Mouse (Mus musculus) myocyte (in vitro differentiated cells): ENCODE measurements at regions not wholly inside any gene's neighbourhood (a gene's known extent, or its start where the extent isn't known, plus 50 kb on each side); places are given as distances from the start of the nearest gene placed in this dataset.

Experiments
- H3K27me3 ChIP-seq: one replicate; pipeline ENCODE4 v1.6.1; 2011; ENCODE audit not compliant: control insufficient read depth, insufficient read depth, insufficient read length
- H3K36me3 ChIP-seq: one replicate; pipeline ENCODE4 v1.6.1; 2011; ENCODE audit not compliant: control insufficient read depth, insufficient read depth
- H3K4me2 ChIP-seq: one replicate; pipeline ENCODE4 v1.6.1; 2011; ENCODE audit warnings: low read depth, control low read depth
- H3K4me3 ChIP-seq: one replicate; pipeline ENCODE4 v1.5.1; 2011; ENCODE audit warnings: mild to moderate bottlenecking, control low read depth, moderate library complexity
- H3K79me2 ChIP-seq: one replicate; pipeline ENCODE4 v1.6.1; 2011; ENCODE audit not compliant: control insufficient read depth, insufficient read depth
- H3ac ChIP-seq: one replicate; pipeline ENCODE4 v1.6.1; 2011; ENCODE audit not compliant: control insufficient read depth, insufficient read length
- CEBPB ChIP-seq: IDR thresholded peaks from 2 replicates; pipeline ENCODE4 v1.6.1; 2011; ENCODE audit warnings: mild to moderate bottlenecking, moderate library complexity; ENCODE audit not compliant: poor library complexity, insufficient read depth, severe bottlenecking
- E2F4 ChIP-seq: IDR thresholded peaks from one replicate; pipeline ENCODE4 v1.6.1; 2011; ENCODE audit warnings: mild to moderate bottlenecking, control low read depth, moderate library complexity; ENCODE audit not compliant: insufficient read depth
- MAX ChIP-seq: IDR thresholded peaks from one replicate; pipeline ENCODE4 v1.6.1; 2011; ENCODE audit warnings: low read depth, mild to moderate bottlenecking, control low read depth
- MYOD1 ChIP-seq, 3 experiments: IDR thresholded peaks; one replicate each; pipeline ENCODE4 v1.6.1; 2011; ENCODE audit warnings: control low read depth in 2 of 3, low read depth in 2 of 3, mild to moderate bottlenecking in 2 of 3, moderate library complexity in 1 of 3; ENCODE audit not compliant: insufficient read length in 2 of 3, control insufficient read depth in 1 of 3
- MYOG ChIP-seq, 3 experiments: IDR thresholded peaks; one replicate each; pipeline ENCODE4 v1.6.1; 2011; ENCODE audit warnings: control low read depth in 2 of 3, low read depth in 2 of 3, mild to moderate bottlenecking in 2 of 3; ENCODE audit not compliant: insufficient read length in 2 of 3, control insufficient read depth in 1 of 3, insufficient read depth in 1 of 3
- POLR2A ChIP-seq: IDR thresholded peaks from one replicate; pipeline ENCODE4 v1.6.1; 2011; ENCODE audit warnings: low read depth, mild to moderate bottlenecking, control low read depth, moderate library complexity; ENCODE audit not compliant: insufficient read length
- POLR2AphosphoS2 ChIP-seq: IDR thresholded peaks from one replicate; pipeline ENCODE4 v1.6.1; 2011; ENCODE audit warnings: low read depth, control low read depth; ENCODE audit not compliant: insufficient read length
- REST ChIP-seq: IDR thresholded peaks from one replicate; pipeline ENCODE4 v1.6.1; 2011; ENCODE audit warnings: mild to moderate bottlenecking, control low read depth, moderate library complexity; ENCODE audit not compliant: insufficient read depth, insufficient read length
- SRF ChIP-seq: IDR thresholded peaks from one replicate; pipeline ENCODE4 v1.6.1; 2011; ENCODE audit warnings: low read depth; ENCODE audit not compliant: control insufficient read depth, insufficient read length
- TCF12 ChIP-seq: IDR thresholded peaks from one replicate; pipeline ENCODE4 v1.6.1; 2011; ENCODE audit warnings: mild to moderate bottlenecking, control low read depth; ENCODE audit not compliant: poor library complexity, insufficient read depth, severe bottlenecking
- TCF3 ChIP-seq: IDR thresholded peaks from one replicate; pipeline ENCODE4 v1.6.1; 2011; ENCODE audit warnings: low read depth, control low read depth; ENCODE audit not compliant: insufficient read length
- USF1 ChIP-seq: IDR thresholded peaks from one replicate; pipeline ENCODE4 v1.6.1; 2011; ENCODE audit warnings: low read depth, mild to moderate bottlenecking, control low read depth, moderate library complexity

DNA sequence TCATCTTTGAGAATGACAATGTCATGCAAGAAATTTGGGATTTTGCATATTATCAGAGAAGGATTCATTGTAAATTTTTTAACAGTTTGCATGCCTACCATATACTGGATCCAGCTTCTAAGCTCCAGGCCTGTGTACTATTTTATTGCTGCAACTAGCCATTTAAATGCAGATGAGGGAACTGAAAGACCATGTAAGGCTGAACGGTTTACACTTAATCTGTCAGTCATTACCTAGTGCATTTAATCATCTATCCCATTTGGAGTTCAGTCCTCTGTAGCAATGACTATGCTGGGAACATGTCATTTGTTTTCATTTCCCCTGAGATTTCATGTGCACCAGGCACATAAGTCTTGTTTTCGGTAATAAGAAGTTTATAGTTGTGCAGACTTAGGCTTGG lies 631.8 kb upstream of the Gm21961 start:
- TF ChIP-seq TCF3 (no peak), E2F4 (no peak), MYOG (IDR thresholded peaks at IDR 0.05; ENCODE audit: control insufficient read depth in 1 of 3, insufficient read depth in 1 of 3, insufficient read length in 2 of 3, low read depth in 2 of 3) (no peak), CEBPB (no peak), REST (no peak), MAX (no peak)
- Histone ChIP-seq H3K79me2 (no peaks in the 10 kb centered on the region), H3K4me2 (no peak overlapping the region), H3K4me3 (no peak overlapping the region), H3ac (no peak overlapping the region), H3K36me3 (no peaks in the 10 kb centered on the region), H3K27me3 (no peaks in the 10 kb centered on the region)

DNA sequence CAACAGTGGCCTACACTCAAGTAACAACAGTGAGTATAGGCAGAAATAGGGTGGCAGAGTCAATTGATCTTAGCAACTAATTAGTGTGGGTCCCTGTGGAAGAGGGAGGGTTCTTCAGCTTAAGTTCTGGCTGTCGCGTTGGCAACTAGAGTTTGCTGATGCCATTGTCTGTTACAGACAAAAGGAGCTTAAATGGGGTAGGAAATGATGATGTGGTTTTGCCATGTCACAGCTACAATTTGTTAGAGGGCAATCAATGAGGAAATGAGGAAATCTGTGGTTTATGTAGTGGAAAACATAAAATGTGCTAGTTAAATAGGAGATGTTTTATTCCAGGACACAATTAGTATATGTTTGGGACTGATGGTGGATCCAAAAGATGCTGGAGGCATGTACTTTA lies 624.8 kb upstream of the Gm21961 start:
- TF ChIP-seq TCF3 (no peak), CEBPB (no peak), MAX (no peak), TCF12 (no peak), E2F4 (no peak), POLR2A (no peak), USF1 (no peak), POLR2AphosphoS2 (no peak), MYOG (IDR thresholded peaks at IDR 0.05; ENCODE audit: control insufficient read depth in 1 of 3, insufficient read depth in 1 of 3, insufficient read length in 2 of 3, low read depth in 2 of 3) (no peak)
- Histone ChIP-seq H3K79me2 (no peaks in the 10 kb centered on the region), H3K27me3 (no peaks in the 10 kb centered on the region)

DNA sequence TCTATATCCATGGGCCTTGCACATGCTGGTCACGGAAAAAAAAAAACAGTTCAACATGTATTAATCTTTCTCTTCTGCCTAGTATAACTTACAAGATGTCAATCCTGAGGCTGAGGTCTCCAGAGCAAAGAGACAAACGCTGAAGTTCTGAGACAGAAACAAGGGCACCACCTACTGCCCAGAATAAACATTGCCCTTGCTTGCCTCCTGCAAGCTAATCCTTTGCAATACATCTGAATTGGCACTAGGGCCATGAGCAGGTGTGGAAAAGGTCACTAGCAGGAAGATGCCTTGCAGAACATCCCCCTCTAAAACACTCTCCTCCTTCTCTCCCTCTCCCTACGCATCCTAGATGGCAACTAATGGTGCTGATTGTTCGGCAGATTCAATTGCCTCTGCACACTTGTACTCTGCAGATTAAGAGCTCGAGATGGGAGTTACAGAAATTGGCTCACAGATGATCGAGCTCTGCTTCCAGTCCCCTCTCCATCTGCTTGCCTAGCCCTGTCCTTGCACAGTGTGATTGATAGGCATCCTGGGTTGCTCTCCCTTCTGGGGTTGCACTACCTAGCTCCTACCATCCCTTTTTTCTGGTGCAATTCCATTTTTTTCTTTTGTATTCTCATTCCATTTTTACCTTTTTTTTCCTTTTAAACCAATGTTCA lies 622.9 kb upstream of the Gm21961 start:
- H3ac ChIP-seq: no peak overlapping the region
- no peak overlapping the region for H3K4me2 ChIP-seq
- no peaks in the 10 kb centered on the region for H3K27me3 ChIP-seq
- H3K79me2 ChIP-seq: no peaks in the 10 kb centered on the region
- TF ChIP-seq MAX (no peak), TCF12 (no peak), REST (no peak)
- H3K4me3 ChIP-seq: no peak overlapping the region
- H3K36me3 ChIP-seq: no peaks in the 10 kb centered on the region

More for the DNA sequence above, 624.8 kb upstream of the Gm21961 start:
- H3ac ChIP-seq: no peak overlapping the region
- H3K4me2 ChIP-seq: no peak overlapping the region
- no peaks in the 10 kb centered on the region for H3K36me3 ChIP-seq
- no peak overlapping the region for H3K4me3 ChIP-seq

DNA sequence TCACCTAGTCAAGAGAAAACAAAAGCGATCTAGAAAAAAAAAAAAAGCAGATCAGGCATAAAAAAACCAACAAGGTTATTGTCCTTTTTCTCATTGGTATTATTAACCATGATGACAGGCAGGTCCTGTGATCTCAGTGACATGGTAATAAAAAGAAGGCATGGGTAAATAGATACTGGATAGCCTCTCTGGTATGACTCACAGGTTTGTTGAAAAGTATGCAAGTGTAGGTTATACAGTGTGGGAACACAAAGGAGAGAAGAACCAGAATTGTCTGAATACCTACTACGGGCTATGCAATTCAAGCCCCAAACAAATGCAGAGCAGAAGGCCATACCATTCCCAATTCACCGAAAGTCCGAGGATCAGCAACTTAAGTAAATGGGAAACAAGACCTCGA lies 617.7 kb upstream of the Gm21961 start:
- H3K36me3 ChIP-seq: no peaks in the 10 kb centered on the region
- H3K27me3 ChIP-seq: no peaks in the 10 kb centered on the region
- no peaks in the 10 kb centered on the region for H3K79me2 ChIP-seq
- H3K4me3 ChIP-seq: no peak overlapping the region
- no peak for TF ChIP-seq USF1
- no peak for TF ChIP-seq E2F4
- H3ac ChIP-seq: no peak overlapping the region
- no peak overlapping the region for H3K4me2 ChIP-seq

DNA sequence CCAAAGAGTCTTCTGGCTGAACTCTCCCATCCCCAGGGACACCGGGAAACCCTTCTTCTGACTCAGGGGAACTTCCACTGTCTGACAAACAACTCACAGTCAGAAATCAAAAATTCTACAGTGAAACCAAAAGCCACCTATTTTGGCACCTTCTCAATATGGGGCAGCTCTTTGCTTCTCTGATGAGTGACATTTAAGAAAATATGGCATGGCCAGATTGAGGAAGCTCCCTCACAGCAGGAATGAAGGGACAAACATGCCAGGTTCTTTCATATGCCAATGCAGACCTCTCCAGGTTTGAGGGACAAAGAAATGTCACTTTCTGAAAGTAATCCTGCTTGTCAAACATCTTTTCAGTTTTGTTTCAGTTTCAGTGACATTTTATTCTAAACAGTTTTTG lies 615.8 kb upstream of the Gm21961 start:
- Histone ChIP-seq H3K79me2 (no peaks in the 10 kb centered on the region), H3K36me3 (no peaks in the 10 kb centered on the region), H3K27me3 (no peaks in the 10 kb centered on the region), H3K4me2 (no peak overlapping the region), H3ac (no peak overlapping the region), H3K4me3 (no peak overlapping the region)
- TF ChIP-seq MYOD1 (IDR thresholded peaks at IDR 0.05; ENCODE audit: control insufficient read depth in 1 of 3, insufficient read length in 2 of 3, low read depth in 2 of 3) (no peak), TCF12 (no peak), POLR2A (no peak)

DNA sequence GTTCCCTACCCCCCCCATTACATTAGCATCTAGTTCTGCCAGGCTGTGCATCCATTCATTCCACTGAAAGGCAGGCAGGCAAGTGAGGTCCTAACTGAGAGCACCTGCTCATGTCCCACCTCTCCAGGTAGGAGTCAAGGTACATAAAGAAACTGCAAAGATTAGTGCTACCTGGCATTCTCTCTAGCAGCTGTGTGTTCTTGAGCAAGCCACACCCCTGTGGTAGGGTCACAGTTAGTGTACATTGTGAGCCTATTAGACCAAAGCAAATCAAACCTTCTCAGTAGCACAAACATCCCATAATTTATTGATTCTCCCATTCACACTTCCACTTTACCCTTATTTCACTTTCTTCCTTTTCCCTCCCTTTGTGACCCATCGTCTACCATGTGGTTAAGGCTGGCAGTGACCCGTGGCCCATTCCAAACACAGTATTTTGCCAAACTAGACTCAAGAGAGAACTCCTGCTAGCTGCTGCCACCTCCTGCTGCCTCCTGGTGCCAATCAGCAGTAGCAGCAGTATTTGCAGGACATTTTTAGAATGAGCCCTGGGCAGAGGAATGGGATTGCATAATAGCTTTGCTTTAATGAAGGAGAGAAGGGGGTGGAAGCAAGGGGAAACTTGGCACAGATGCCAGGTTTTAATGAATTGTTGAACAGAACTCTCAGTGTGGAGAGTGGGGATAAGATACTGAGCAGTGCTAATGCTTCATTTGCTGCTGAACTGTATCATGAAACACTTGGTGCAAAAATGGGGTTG lies 578.2 kb upstream of the Gm21961 start:
- H3K36me3 ChIP-seq: no peaks in the 10 kb centered on the region
- H3K27me3 ChIP-seq: no peaks in the 10 kb centered on the region
- H3K79me2 ChIP-seq: no peaks in the 10 kb centered on the region
- no peak overlapping the region for H3K4me2 ChIP-seq
- no peak overlapping the region for H3ac ChIP-seq
- TF ChIP-seq USF1 (no peak), MYOG (IDR thresholded peaks at IDR 0.05; ENCODE audit: control insufficient read depth in 1 of 3, insufficient read depth in 1 of 3, insufficient read length in 2 of 3, low read depth in 2 of 3) (no peak), TCF12 (no peak), MYOD1 (IDR thresholded peaks at IDR 0.05; ENCODE audit: control insufficient read depth in 1 of 3, insufficient read length in 2 of 3, low read depth in 2 of 3) (no peak), REST (no peak), SRF (no peak), POLR2A (no peak), TCF3 (no peak), CEBPB (no peak), E2F4 (no peak), MAX (no peak), POLR2AphosphoS2 (no peak)
- H3K4me3 ChIP-seq: no peak overlapping the region
